Mouse (Mus musculus): ENCODE results near the gene Olfr1396.
A peak's percentile ranks its signal among the peaks of the same experiment; 100 is the strongest.
"Not testable (repeated sequence)": the region's sequence is repeated elsewhere in the genome, so short reads cannot be mapped to it uniquely, and the experiment has no call there.

Olfr1396 gene

GRCm38 (mm10) chr11:49083146-49083545 is 31.5 kb downstream of the Olfr1396 start:
- H3K36me3 ChIP-seq (ENCODE audit: control insufficient read depth, insufficient read depth, low read length, poor library complexity, severe bottlenecking): no peaks in the 10 kb centered on the region
- H3K27me3 ChIP-seq (ENCODE audit: control insufficient read depth, insufficient read depth, low read length, poor library complexity, severe bottlenecking): no peaks in the 10 kb centered on the region
- peak; percentile 65 for DNase-seq (ENCODE audit: low read depth, low spot score)

- H3K36me3 ChIP-seq (ENCODE audit: control insufficient read depth, insufficient read depth, low read length, poor library complexity, severe bottlenecking): no peaks in the 10 kb centered on the region
- H3K27me3 ChIP-seq (ENCODE audit: control insufficient read depth, insufficient read depth, low read length, poor library complexity, severe bottlenecking): no peaks in the 10 kb centered on the region
- DNase-seq (ENCODE audit: low read depth, low spot score): no peak
Observed at GRCm38 (mm10) chr11:49081886-49082285, 32.8 kb downstream of the Olfr1396 start.

GRCm38 (mm10) chr11:49081356-49081755 is 33.3 kb downstream of the Olfr1396 start:
- Histone ChIP-seq H3K36me3 (ENCODE audit: control insufficient read depth, insufficient read depth, low read length, poor library complexity, severe bottlenecking) (no peaks in the 10 kb centered on the region), H3K27me3 (ENCODE audit: control insufficient read depth, insufficient read depth, low read length, poor library complexity, severe bottlenecking) (no peaks in the 10 kb centered on the region)
- no peak for DNase-seq (ENCODE audit: low read depth, low spot score)

GRCm38 (mm10) chr11:49080636-49081035 is 34.0 kb downstream of the Olfr1396 start:
- DNase-seq (ENCODE audit: low read depth, low spot score): no peak
- no peaks in the 10 kb centered on the region for H3K36me3 ChIP-seq (ENCODE audit: control insufficient read depth, insufficient read depth, low read length, poor library complexity, severe bottlenecking)
- no peaks in the 10 kb centered on the region for H3K27me3 ChIP-seq (ENCODE audit: control insufficient read depth, insufficient read depth, low read length, poor library complexity, severe bottlenecking)

- no peaks in the 10 kb centered on the region for H3K27me3 ChIP-seq (ENCODE audit: control insufficient read depth, insufficient read depth, low read length, poor library complexity, severe bottlenecking)
- no peaks in the 10 kb centered on the region for H3K36me3 ChIP-seq (ENCODE audit: control insufficient read depth, insufficient read depth, low read length, poor library complexity, severe bottlenecking)
- DNase-seq (ENCODE audit: low read depth, low spot score): no peak
Observed at GRCm38 (mm10) chr11:49078719-49079118, 36.0 kb downstream of the Olfr1396 start.

- H3K27me3 ChIP-seq (ENCODE audit: control insufficient read depth, insufficient read depth, low read length, poor library complexity, severe bottlenecking): no peaks in the 10 kb centered on the region
- no peaks in the 10 kb centered on the region for H3K36me3 ChIP-seq (ENCODE audit: control insufficient read depth, insufficient read depth, low read length, poor library complexity, severe bottlenecking)
- DNase-seq (ENCODE audit: low read depth, low spot score): no peak
Observed at GRCm38 (mm10) chr11:49077012-49077411, 37.7 kb downstream of the Olfr1396 start.

- not testable (repeated sequence) for H3K36me3 ChIP-seq (ENCODE audit: control insufficient read depth, insufficient read depth, low read length, poor library complexity, severe bottlenecking); H3K27me3 ChIP-seq (ENCODE audit: control insufficient read depth, insufficient read depth, low read length, poor library complexity, severe bottlenecking)
- peak; percentile 46 for DNase-seq (ENCODE audit: low read depth, low spot score)
Observed at GRCm38 (mm10) chr11:49076001-49076757, 38.5 kb downstream of the Olfr1396 start, which contains the start of gene Ifi47. Gene Ifi47, plus strand, starts transcription at chr11:49076587.

- DNase-seq (ENCODE audit: low read depth, low spot score): no peak
- Histone ChIP-seq H3K36me3 (ENCODE audit: control insufficient read depth, insufficient read depth, low read length, poor library complexity, severe bottlenecking) (no peaks in the 10 kb centered on the region), H3K27me3 (ENCODE audit: control insufficient read depth, insufficient read depth, low read length, poor library complexity, severe bottlenecking) (no peaks in the 10 kb centered on the region)
Observed at GRCm38 (mm10) chr11:49068358-49068757, 46.3 kb downstream of the Olfr1396 start.

- not testable (repeated sequence) for H3K36me3 ChIP-seq (ENCODE audit: control insufficient read depth, insufficient read depth, low read length, poor library complexity, severe bottlenecking); H3K27me3 ChIP-seq (ENCODE audit: control insufficient read depth, insufficient read depth, low read length, poor library complexity, severe bottlenecking)
- peak; percentile 61 for DNase-seq (ENCODE audit: low read depth, low spot score)
Observed at GRCm38 (mm10) chr11:49063713-49064469, 50.8 kb downstream of the Olfr1396 start, which contains the start of gene Tgtp2. Gene Tgtp2, minus strand, starts transcription at chr11:49064206.

GRCm38 (mm10) chr11:49061865-49062264 is 52.8 kb downstream of the Olfr1396 start:
- not testable (repeated sequence) for H3K36me3 ChIP-seq (ENCODE audit: control insufficient read depth, insufficient read depth, low read length, poor library complexity, severe bottlenecking); H3K27me3 ChIP-seq (ENCODE audit: control insufficient read depth, insufficient read depth, low read length, poor library complexity, severe bottlenecking)
- DNase-seq (ENCODE audit: low read depth, low spot score): peak; percentile 25

GRCm38 (mm10) chr11:49060061-49060460 is 54.6 kb downstream of the Olfr1396 start:
- DNase-seq (ENCODE audit: low read depth, low spot score); H3K27me3 ChIP-seq (ENCODE audit: control insufficient read depth, insufficient read depth, low read length, poor library complexity, severe bottlenecking); H3K36me3 ChIP-seq (ENCODE audit: control insufficient read depth, insufficient read depth, low read length, poor library complexity, severe bottlenecking): not testable (repeated sequence)
